Mouse (Mus musculus) stomach, postnatal 0 days (tissue): Measurements from ENCODE around the gene Colgalt1. TPM values are rescaled to one million over a fixed set of nuclear protein-coding genes. Genes with fewer than 3 reads are reported as not detected.

ENCODE experiments used
- ATAC-seq: fragments of 200-750 bp; cut with Nextera tagmentation; 2 replicates; pipeline ENCODE4 v1.8.0; 2017; ENCODE audit not compliant: low FRiP score, low TSS enrichment
- DNase-seq: peaks from one replicate; pipeline ENCODE4 v3.0.0-alpha.2; 2016; ENCODE audit warnings: low spot score
- H3K27ac ChIP-seq: fragments of 300-500 bp; sonication (generic); replicated peaks from 2 replicates; pipeline ENCODE4 v1.5.1; 2014; ENCODE audit warnings: mild to moderate bottlenecking, control low read depth
- H3K27me3 ChIP-seq: fragments of 300-500 bp; sonication (generic); 2 replicates; pipeline ENCODE4 v1.6.1; 2014; ENCODE audit warnings: low read length; ENCODE audit not compliant: control insufficient read depth, insufficient read depth
- H3K36me3 ChIP-seq: fragments of 300-500 bp; sonication (generic); 2 replicates; pipeline ENCODE4 v1.6.1; 2014; ENCODE audit warnings: low read length, mixed read lengths; ENCODE audit not compliant: control insufficient read depth, insufficient read depth
- H3K4me1 ChIP-seq: fragments of 300-500 bp; sonication (generic); replicated peaks from 2 replicates; pipeline ENCODE4 v1.6.1; 2014; ENCODE audit warnings: antibody characterized with exemption; ENCODE audit not compliant: control insufficient read depth, insufficient read depth
- H3K4me2 ChIP-seq: fragments of 300-500 bp; sonication (generic); replicated peaks from 2 replicates; pipeline ENCODE4 v1.6.1; 2014; ENCODE audit warnings: low read depth, mild to moderate bottlenecking, control low read depth, moderate library complexity
- H3K4me3 ChIP-seq: fragments of 300-500 bp; sonication (generic); 2 replicates; pipeline ENCODE4 v1.5.1; 2014; ENCODE audit warnings: low read depth, low read length, control low read depth
- H3K9ac ChIP-seq: fragments of 300-500 bp; sonication (generic); 2 replicates; pipeline ENCODE4 v1.6.1; 2014; ENCODE audit warnings: mild to moderate bottlenecking, low read length, control low read depth, mixed read lengths
- H3K9me3 ChIP-seq: fragments of 300-500 bp; sonication (generic); 2 replicates; pipeline ENCODE4 v1.6.1; 2016; ENCODE audit warnings: low read length; ENCODE audit not compliant: control insufficient read depth
- CTCF ChIP-seq: IDR thresholded peaks from 2 replicates; pipeline ENCODE4 v1.5.1; 2016; ENCODE audit warnings: antibody characterized with exemption, low read depth, mild to moderate bottlenecking, moderate library complexity
- EP300 ChIP-seq: optimal IDR thresholded peaks from 2 replicates; pipeline ENCODE3; 2016; ENCODE audit warnings: antibody characterized with exemption
- WGBS: fragments of 180-500 bp; shearing (Covaris S2); extraction: QIAGEN DNeasy Blood & Tissue Kit; methylation state at CpG from one replicate; pipeline ENCODE4 v1.1.7; 2014; 5-methylcytosine and 5-hydroxymethylcytosine counted together
- polyA plus RNA-seq: library from polyadenylated mRNA; unstranded; fragments of >200 nt; fragmentation: Nextera tagmentation; extraction: Ambion mirVana; gene quantifications from 2 replicates; pipeline ENCODE4 v1.2.1, GENCODE M21; 2015

Gene Colgalt1
- polyA plus RNA-seq, 1 experiment from 2014 or later, result 41.1 TPM

- no peaks in the 10 kb centered on the region for H3K36me3 ChIP-seq
- no peak for TF ChIP-seq CTCF
- no peak for TF ChIP-seq EP300
- no peaks in the 10 kb centered on the region for H3K9me3 ChIP-seq
- no peak for ATAC-seq
- no peak for DNase-seq
- no peaks in the 10 kb centered on the region for H3K27me3 ChIP-seq
- no peak overlapping the region for H3K9ac ChIP-seq
- 83% methylated on average over 14 of the region's 14 CpGs for WGBS
- no peak overlapping the region for H3K27ac ChIP-seq
- no peak overlapping the region for H3K4me3 ChIP-seq
- H3K4me1 ChIP-seq, result no peaks in the 10 kb centered on the region; the same call in 1 of the 2 replicates
- H3K4me2 ChIP-seq, result no peak overlapping the region
These were observed 31.3 kb upstream of the Colgalt1 start for GRCm38 (mm10) chr8:71579476-71579875.

GRCm38 (mm10) chr8:71580201-71580600 is 30.6 kb upstream of the Colgalt1 start:
- Histone ChIP-seq H3K27ac (no peak overlapping the region), H3K4me3 (no peak overlapping the region), H3K9me3 (no peaks in the 10 kb centered on the region), H3K9ac (no peak overlapping the region; the same call in 1 of the 2 replicates), H3K4me1 (no peaks in the 10 kb centered on the region; the same call in 1 of the 2 replicates), H3K4me2 (no peak overlapping the region), H3K36me3 (no peaks in the 10 kb centered on the region; the same call in 1 of the 2 replicates), H3K27me3 (no peaks in the 10 kb centered on the region)
- no peak for TF ChIP-seq EP300
- DNase-seq, result no peak
- ATAC-seq, result no peak
- 46% methylated on average over 9 of the region's 9 CpGs for WGBS

GRCm38 (mm10) chr8:71586891-71587290 is 23.9 kb upstream of the Colgalt1 start:
- Histone ChIP-seq H3K4me3 (no peak overlapping the region), H3K27me3 (no peaks in the 10 kb centered on the region), H3K4me1 (no peaks in the 10 kb centered on the region), H3K9ac (no peak overlapping the region), H3K9me3 (no peaks in the 10 kb centered on the region), H3K36me3 (peaks cover 4% of the 10 kb centered on the region; the same call in 1 of the 2 replicates), H3K27ac (no peak overlapping the region), H3K4me2 (no peak overlapping the region)
- ATAC-seq (no peak), DNase-seq (peak; percentile 71)
- WGBS, result 71% methylated on average over 2 of the region's 2 CpGs
- peak; percentile 81 for TF ChIP-seq CTCF
- no peak for TF ChIP-seq EP300

GRCm38 (mm10) chr8:71588762-71589161 is 22.0 kb upstream of the Colgalt1 start:
- 77% methylated on average over 3 of the region's 3 CpGs for WGBS
- H3K4me1 ChIP-seq, result peaks cover 3% of the 10 kb centered on the region
- H3K9me3 ChIP-seq, result no peaks in the 10 kb centered on the region
- no peak overlapping the region for H3K27ac ChIP-seq
- no peak overlapping the region for H3K4me2 ChIP-seq
- no peak overlapping the region for H3K9ac ChIP-seq
- DNase-seq, result no peak
- no peak for TF ChIP-seq CTCF
- TF ChIP-seq EP300, result no peak
- peaks cover 4% of the 10 kb centered on the region; the same call in 1 of the 2 replicates for H3K36me3 ChIP-seq
- H3K4me3 ChIP-seq, result no peak overlapping the region
- H3K27me3 ChIP-seq, result no peaks in the 10 kb centered on the region
- ATAC-seq, result no peak

GRCm38 (mm10) chr8:71591017-71591416 is 19.8 kb upstream of the Colgalt1 start:
- H3K27ac ChIP-seq, result no peak overlapping the region
- H3K9me3 ChIP-seq, result no peaks in the 10 kb centered on the region
- ATAC-seq, result no peak
- DNase-seq, result no peak
- TF ChIP-seq EP300, result no peak
- TF ChIP-seq CTCF, result no peak
- H3K27me3 ChIP-seq, result no peaks in the 10 kb centered on the region
- H3K36me3 ChIP-seq, result no peaks in the 10 kb centered on the region
- H3K4me2 ChIP-seq, result peak overlapping the region; percentile 72
- H3K4me3 ChIP-seq, result peak overlapping the region; percentile 72
- H3K4me1 ChIP-seq, result peaks cover 3% of the 10 kb centered on the region
- peak overlapping the region; percentile 81 for H3K9ac ChIP-seq
- 25% methylated on average over 5 of the region's 5 CpGs for WGBS

GRCm38 (mm10) chr8:71591471-71592373 is 19.1 kb upstream of the Colgalt1 start, which contains the start of gene Pgls:
TSS of gene Pgls (plus strand) at chr8:71592176.
- Histone ChIP-seq H3K9ac (peak within 1 kb of the TSS; percentile 81), H3K4me3 (peak within 1 kb of the TSS; percentile 72), H3K9me3 (no peaks in the 10 kb centered on the region), H3K36me3 (no peaks in the 10 kb centered on the region), H3K4me2 (peak within 1 kb of the TSS; percentile 72), H3K27me3 (no peaks in the 10 kb centered on the region), H3K4me1 (peaks cover 3% of the 10 kb centered on the region), H3K27ac (peak within 1 kb of the TSS; percentile 97)
- ATAC-seq, result peak; percentile 83
- WGBS, result under 1% methylated on average over 71 of the region's 71 CpGs
- TF ChIP-seq CTCF (no peak), EP300 (no peak)
- DNase-seq, result peak; percentile 92
